Mouse (Mus musculus): ENCODE measurements around the gene Ap1m2.
"Not testable (repeated sequence)": the region's sequence is repeated elsewhere in the genome, so short reads cannot be mapped to it uniquely, and the experiment has no call there.

Gene Ap1m2

GRCm38 (mm10) chr9:21327569-21327968 lies 15.4 kb upstream of the Ap1m2 start:
- no peak for DNase-seq (ENCODE audit: low spot score)

- no peak for DNase-seq (ENCODE audit: low spot score)
Observed at GRCm38 (mm10) chr9:21324269-21324668, 12.1 kb upstream of the Ap1m2 start.

- DNase-seq (ENCODE audit: low spot score) = not testable (repeated sequence)
Observed at GRCm38 (mm10) chr9:21322917-21323297, 10.8 kb upstream of the Ap1m2 start.

GRCm38 (mm10) chr9:21322211-21322916 lies 10.2 kb upstream of the Ap1m2 start:
- no peak for DNase-seq (ENCODE audit: low spot score)

- DNase-seq (ENCODE audit: low spot score) = peak; percentile 45
Observed at GRCm38 (mm10) chr9:21321513-21321835, 9.3 kb upstream of the Ap1m2 start.

- peak; percentile 80 for DNase-seq (ENCODE audit: low spot score)
Observed at GRCm38 (mm10) chr9:21320619-21321512, 8.7 kb upstream of the Ap1m2 start, which contains the start of gene Slc44a2. Slc44a2 (plus strand) TSS chr9:21320698.

GRCm38 (mm10) chr9:21320280-21320618 lies 8.1 kb upstream of the Ap1m2 start:
- DNase-seq (ENCODE audit: low spot score) = no peak

- no peak for DNase-seq (ENCODE audit: low spot score)
Observed at GRCm38 (mm10) chr9:21319503-21319902, 7.4 kb upstream of the Ap1m2 start.

- no peak for DNase-seq (ENCODE audit: low spot score)
Observed at GRCm38 (mm10) chr9:21318792-21319191, 6.7 kb upstream of the Ap1m2 start.

- DNase-seq (ENCODE audit: low spot score) = no peak
Observed at GRCm38 (mm10) chr9:21316696-21317095, 4.6 kb upstream of the Ap1m2 start.

- DNase-seq (ENCODE audit: low spot score) = peak; percentile 60
Observed at GRCm38 (mm10) chr9:21315421-21315820, 3.3 kb upstream of the Ap1m2 start.

GRCm38 (mm10) chr9:21314367-21315140 lies 2.4 kb upstream of the Ap1m2 start:
- DNase-seq (ENCODE audit: low spot score) = no peak

GRCm38 (mm10) chr9:21313394-21313793 lies 1.3 kb upstream of the Ap1m2 start:
- peak; percentile 89 for DNase-seq (ENCODE audit: low spot score)

- DNase-seq (ENCODE audit: low spot score) = no peak
Observed at GRCm38 (mm10) chr9:21311695-21312094, 442 bp downstream of the Ap1m2 start.

- DNase-seq (ENCODE audit: low spot score) = no peak
Observed at GRCm38 (mm10) chr9:21309150-21309741, 2.9 kb downstream of the Ap1m2 start.

GRCm38 (mm10) chr9:21305065-21305464 lies 7.1 kb downstream of the Ap1m2 start:
- no peak for DNase-seq (ENCODE audit: low spot score)

- DNase-seq (ENCODE audit: low spot score) = no peak
Observed at GRCm38 (mm10) chr9:21299014-21299413, 13.1 kb downstream of the Ap1m2 start.

- DNase-seq (ENCODE audit: low spot score) = no peak
Observed at GRCm38 (mm10) chr9:21292271-21292670, 19.9 kb downstream of the Ap1m2 start.

GRCm38 (mm10) chr9:21291868-21292267 lies 20.3 kb downstream of the Ap1m2 start:
- DNase-seq (ENCODE audit: low spot score) = not testable (repeated sequence)

GRCm38 (mm10) chr9:21291022-21291787 lies 20.9 kb downstream of the Ap1m2 start, which contains the start of gene Cdkn2d:
Cdkn2d (minus strand) TSS chr9:21291407.
- DNase-seq (ENCODE audit: low spot score) = peak; percentile 100

- peak; percentile 31 for DNase-seq (ENCODE audit: low spot score)
Observed at GRCm38 (mm10) chr9:21290589-21290988, 21.5 kb downstream of the Ap1m2 start.

Data from adipocyte (in vitro differentiated cells).